Mouse (Mus musculus): ENCODE data around the gene Apom. TPM values are rescaled to one million over a fixed set of nuclear protein-coding genes. Genes with fewer than 3 reads are reported as not detected.

Gene Apom
- polyA plus RNA-seq, 1 experiment from 2014 or later: 34.0 TPM

DNA sequence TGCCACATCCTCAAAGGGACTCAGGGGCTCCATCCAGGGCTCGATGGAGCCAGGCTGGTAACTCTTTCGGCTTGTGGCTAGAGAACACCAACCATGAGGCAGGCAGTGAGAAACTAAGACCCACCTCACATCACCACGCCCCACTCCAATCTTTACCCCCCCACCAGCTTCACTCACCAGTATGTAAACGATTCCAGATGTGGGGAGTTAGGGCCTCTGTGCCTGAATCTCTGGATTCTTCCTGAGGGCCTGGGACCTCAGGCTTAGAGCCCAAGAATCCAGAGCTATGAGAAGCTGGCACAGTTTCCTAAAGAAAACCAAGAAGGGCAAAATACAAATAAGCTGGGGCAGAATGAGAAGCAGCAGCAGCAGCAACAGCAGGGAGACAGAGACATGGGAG, 22.1 kb upstream of the Apom start:
- Histone ChIP-seq H3K27ac (ENCODE audit: low read length) (no peak overlapping the region), H3K4me2 (ENCODE audit: low read depth, low read length) (no peak overlapping the region), H3K4me3 (replicated peaks; ENCODE audit: low read length) (no peak overlapping the region), H3K36me3 (ENCODE audit: control insufficient read depth, insufficient read depth, low read length) (peaks cover 68% of the 10 kb centered on the region), H3K27me3 (ENCODE audit: control insufficient read depth, insufficient read depth, low read length) (no peaks in the 10 kb centered on the region), H3K9ac (ENCODE audit: low read length) (no peak overlapping the region), H3K4me1 (ENCODE audit: control insufficient read depth, insufficient read depth, low read length) (no peaks in the 10 kb centered on the region), H3K9me3 (replicated peaks; ENCODE audit: control insufficient read depth, low read length) (no peaks in the 10 kb centered on the region)
- WGBS: 81% methylated on average over 4 of the region's 4 CpGs
- no peak for ATAC-seq (ENCODE audit: insufficient read depth, low FRiP score)

DNA sequence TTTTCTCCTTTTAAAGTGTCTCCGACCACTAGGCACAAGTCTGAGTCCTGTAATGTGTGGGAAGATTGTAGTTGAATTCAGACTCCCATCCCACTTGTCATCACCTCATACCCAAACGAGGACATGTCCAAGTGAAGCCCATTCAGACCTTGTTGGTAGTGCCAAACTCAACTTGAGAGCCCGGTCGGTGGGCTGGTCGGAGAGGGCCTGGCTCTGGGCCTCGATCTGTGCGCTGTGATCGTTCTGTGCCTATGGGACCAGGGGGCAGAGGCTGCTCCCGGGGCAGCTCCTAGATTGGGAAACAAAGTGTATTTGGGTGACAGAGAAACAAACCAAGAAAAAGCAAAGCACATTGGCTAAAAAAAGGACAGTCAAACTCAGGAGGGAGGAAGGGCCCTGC, 21.2 kb upstream of the Apom start:
- Histone ChIP-seq H3K36me3 (ENCODE audit: control insufficient read depth, insufficient read depth, low read length) (peaks cover 60% of the 10 kb centered on the region), H3K4me1 (ENCODE audit: control insufficient read depth, insufficient read depth, low read length) (no peaks in the 10 kb centered on the region), H3K9ac (ENCODE audit: low read length) (no peak overlapping the region), H3K27ac (ENCODE audit: low read length) (no peak overlapping the region), H3K27me3 (ENCODE audit: control insufficient read depth, insufficient read depth, low read length) (no peaks in the 10 kb centered on the region), H3K4me3 (replicated peaks; ENCODE audit: low read length) (no peak overlapping the region), H3K4me2 (ENCODE audit: low read depth, low read length) (no peak overlapping the region), H3K9me3 (replicated peaks; ENCODE audit: control insufficient read depth, low read length) (no peaks in the 10 kb centered on the region)
- 89% methylated on average over 9 of the region's 9 CpGs for WGBS
- no peak for ATAC-seq (ENCODE audit: insufficient read depth, low FRiP score)

DNA sequence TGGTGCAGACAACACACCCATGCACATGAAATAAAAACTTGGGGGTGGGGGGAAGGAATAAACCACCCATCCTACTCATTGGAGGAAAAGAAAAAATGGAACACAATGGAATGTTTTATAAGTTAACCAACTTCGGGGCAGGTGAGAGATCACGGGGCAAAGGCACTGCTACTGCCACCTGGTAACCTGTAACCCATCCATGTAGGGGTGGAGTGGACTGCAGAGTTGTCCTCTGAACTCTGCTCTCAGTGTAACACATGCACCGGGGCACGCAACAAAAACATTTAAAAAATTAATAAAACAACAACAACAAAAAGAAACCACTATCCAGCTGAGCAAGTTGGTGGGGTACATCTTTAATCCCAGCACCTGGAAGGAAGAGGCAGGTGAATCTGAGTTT, 20.3 kb upstream of the Apom start:
- no peaks in the 10 kb centered on the region for H3K27me3 ChIP-seq (ENCODE audit: control insufficient read depth, insufficient read depth, low read length)
- ATAC-seq (ENCODE audit: insufficient read depth, low FRiP score): no peak
- no peaks in the 10 kb centered on the region for H3K9me3 ChIP-seq (replicated peaks; ENCODE audit: control insufficient read depth, low read length)
- WGBS: 89% methylated on average over 4 of the region's 4 CpGs
- H3K9ac ChIP-seq (ENCODE audit: low read length): no peak overlapping the region
- peaks cover 51% of the 10 kb centered on the region for H3K36me3 ChIP-seq (ENCODE audit: control insufficient read depth, insufficient read depth, low read length)
- H3K4me3 ChIP-seq (replicated peaks; ENCODE audit: low read length): no peak overlapping the region
- no peaks in the 10 kb centered on the region for H3K4me1 ChIP-seq (ENCODE audit: control insufficient read depth, insufficient read depth, low read length)
- no peak overlapping the region for H3K4me2 ChIP-seq (ENCODE audit: low read depth, low read length)
- H3K27ac ChIP-seq (ENCODE audit: low read length): no peak overlapping the region

DNA sequence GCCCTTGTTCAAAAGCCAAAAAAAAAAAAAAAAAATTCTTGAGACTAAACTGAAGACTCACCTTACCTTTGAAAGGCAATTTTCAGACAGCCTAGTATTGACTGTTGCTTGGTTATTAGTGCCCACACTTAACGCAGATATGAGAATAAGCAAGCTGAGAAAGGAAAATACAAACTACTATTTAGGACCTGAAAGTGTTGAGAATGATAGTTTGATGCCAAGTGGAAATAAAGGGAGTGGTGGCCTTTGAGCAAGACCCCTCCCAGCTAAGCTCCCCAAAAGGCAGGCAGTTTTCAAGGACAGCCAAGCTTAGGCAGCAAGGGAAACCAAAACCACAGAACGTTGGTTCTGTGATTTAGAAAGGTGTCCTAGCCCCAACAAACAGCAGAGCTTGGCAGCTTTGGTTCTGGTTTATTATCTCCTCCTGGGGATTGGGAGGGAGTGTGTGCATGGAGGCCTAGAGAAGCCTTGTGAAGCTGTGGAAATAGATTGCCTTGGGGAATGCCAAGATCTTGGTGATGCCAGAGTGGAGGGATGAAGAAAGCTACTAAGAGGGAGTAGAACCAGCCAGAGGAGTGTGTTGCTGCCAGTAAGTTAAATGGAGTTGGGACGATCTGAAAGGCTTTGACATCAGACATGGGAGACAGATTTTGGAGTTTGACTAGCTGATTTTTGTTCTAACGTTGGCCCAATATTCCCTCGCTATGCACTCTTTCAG, 16.2 kb upstream of the Apom start:
- Histone ChIP-seq H3K27me3 (ENCODE audit: control insufficient read depth, insufficient read depth, low read length) (no peaks in the 10 kb centered on the region), H3K4me1 (ENCODE audit: control insufficient read depth, insufficient read depth, low read length) (no peaks in the 10 kb centered on the region), H3K36me3 (ENCODE audit: control insufficient read depth, insufficient read depth, low read length) (peaks cover 42% of the 10 kb centered on the region), H3K4me3 (replicated peaks; ENCODE audit: low read length) (no peak overlapping the region), H3K4me2 (ENCODE audit: low read depth, low read length) (no peak overlapping the region), H3K9ac (ENCODE audit: low read length) (no peak overlapping the region), H3K9me3 (replicated peaks; ENCODE audit: control insufficient read depth, low read length) (no peaks in the 10 kb centered on the region), H3K27ac (ENCODE audit: low read length) (no peak overlapping the region; the same call in 1 of the 2 replicates)
- no peak for ATAC-seq (ENCODE audit: insufficient read depth, low FRiP score)
- 64% methylated on average over 5 of the region's 5 CpGs for WGBS

DNA sequence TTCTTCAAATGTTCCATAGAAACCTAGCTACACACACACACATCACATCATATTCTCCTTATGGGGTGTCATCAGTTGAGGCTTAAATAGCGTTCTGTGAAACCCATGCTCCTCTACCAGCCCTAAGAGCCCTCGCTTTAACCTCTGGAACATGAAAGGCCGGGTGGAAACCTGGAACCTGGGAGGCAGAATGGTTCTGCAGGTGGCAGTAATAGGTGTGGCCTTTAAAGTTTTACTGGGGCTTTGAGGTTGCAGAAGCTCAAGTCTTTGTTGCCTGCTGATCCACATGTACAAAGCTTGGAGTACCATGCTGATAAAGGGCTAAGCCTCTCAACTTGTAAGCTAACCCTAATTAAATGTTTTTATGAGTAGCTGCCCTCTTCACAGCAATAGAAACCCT, 15.5 kb upstream of the Apom start:
- WGBS: 54% methylated on average over 3 of the region's 3 CpGs
- Histone ChIP-seq H3K4me3 (replicated peaks; ENCODE audit: low read length) (no peak overlapping the region), H3K4me2 (ENCODE audit: low read depth, low read length) (no peak overlapping the region), H3K9ac (ENCODE audit: low read length) (no peak overlapping the region), H3K36me3 (ENCODE audit: control insufficient read depth, insufficient read depth, low read length) (peaks cover 43% of the 10 kb centered on the region), H3K27ac (ENCODE audit: low read length) (peak overlapping the region; percentile 38; the same call in 1 of the 2 replicates), H3K4me1 (ENCODE audit: control insufficient read depth, insufficient read depth, low read length) (no peaks in the 10 kb centered on the region), H3K27me3 (ENCODE audit: control insufficient read depth, insufficient read depth, low read length) (no peaks in the 10 kb centered on the region), H3K9me3 (replicated peaks; ENCODE audit: control insufficient read depth, low read length) (no peaks in the 10 kb centered on the region)
- ATAC-seq (ENCODE audit: insufficient read depth, low FRiP score): no peak

DNA sequence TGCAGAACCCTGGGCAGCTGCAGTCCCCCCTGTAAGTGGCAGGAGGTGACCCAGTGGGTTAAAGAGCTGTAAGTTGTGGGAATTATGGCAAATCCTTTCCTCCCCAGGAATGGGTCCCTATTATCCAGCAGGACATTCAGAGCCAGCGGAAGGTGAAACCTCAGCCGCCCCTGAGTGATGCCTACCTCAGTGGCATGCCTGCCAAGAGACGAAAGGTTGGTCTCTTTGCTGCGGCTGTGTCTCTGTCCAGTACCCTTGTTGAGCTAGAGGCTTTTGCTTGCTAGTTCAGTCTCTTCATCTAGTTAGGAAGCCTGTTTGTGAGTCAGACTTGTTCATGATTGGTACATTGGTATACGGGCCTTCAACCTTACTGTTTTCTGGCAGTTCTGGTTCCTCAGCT, 14.3 kb upstream of the Apom start:
- ATAC-seq (ENCODE audit: insufficient read depth, low FRiP score): no peak
- Histone ChIP-seq H3K4me2 (ENCODE audit: low read depth, low read length) (no peak overlapping the region), H3K27ac (ENCODE audit: low read length) (no peak overlapping the region), H3K4me3 (replicated peaks; ENCODE audit: low read length) (no peak overlapping the region), H3K9me3 (replicated peaks; ENCODE audit: control insufficient read depth, low read length) (no peaks in the 10 kb centered on the region), H3K36me3 (ENCODE audit: control insufficient read depth, insufficient read depth, low read length) (peaks cover 50% of the 10 kb centered on the region), H3K9ac (ENCODE audit: low read length) (no peak overlapping the region), H3K27me3 (ENCODE audit: control insufficient read depth, insufficient read depth, low read length) (no peaks in the 10 kb centered on the region), H3K4me1 (ENCODE audit: control insufficient read depth, insufficient read depth, low read length) (no peaks in the 10 kb centered on the region)
- WGBS: 89% methylated on average over 5 of the region's 5 CpGs

DNA sequence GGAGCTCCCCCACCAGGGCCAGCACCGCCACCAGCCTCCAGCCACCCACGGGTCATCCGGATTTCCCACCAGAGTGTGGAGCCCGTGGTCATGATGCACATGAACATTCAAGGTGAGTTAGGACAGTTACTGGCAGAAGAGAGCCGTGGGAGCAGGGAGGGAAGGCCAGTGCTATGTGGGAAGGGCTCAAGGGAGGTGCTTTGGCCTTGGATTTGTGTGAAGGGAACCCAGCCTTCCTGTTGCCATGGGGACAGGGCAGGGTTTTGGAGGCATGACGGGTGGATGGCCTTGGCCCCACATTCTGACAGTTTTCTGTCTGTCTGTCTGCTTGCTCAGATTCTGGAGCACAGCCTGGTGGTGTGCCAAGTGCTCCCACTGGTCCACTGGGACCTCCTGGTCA, 10.1 kb upstream of the Apom start:
- H3K4me3 ChIP-seq (replicated peaks; ENCODE audit: low read length): no peak overlapping the region
- no peak overlapping the region for H3K9ac ChIP-seq (ENCODE audit: low read length)
- no peak for ATAC-seq (ENCODE audit: insufficient read depth, low FRiP score)
- H3K27ac ChIP-seq (ENCODE audit: low read length): no peak overlapping the region
- no peak overlapping the region for H3K4me2 ChIP-seq (ENCODE audit: low read depth, low read length)
- no peaks in the 10 kb centered on the region for H3K9me3 ChIP-seq (replicated peaks; ENCODE audit: control insufficient read depth, low read length)
- no peaks in the 10 kb centered on the region for H3K27me3 ChIP-seq (ENCODE audit: control insufficient read depth, insufficient read depth, low read length)
- peaks cover 32% of the 10 kb centered on the region for H3K36me3 ChIP-seq (ENCODE audit: control insufficient read depth, insufficient read depth, low read length)
- 89% methylated on average over 6 of the region's 6 CpGs for WGBS
- peaks cover 5% of the 10 kb centered on the region for H3K4me1 ChIP-seq (ENCODE audit: control insufficient read depth, insufficient read depth, low read length)

DNA sequence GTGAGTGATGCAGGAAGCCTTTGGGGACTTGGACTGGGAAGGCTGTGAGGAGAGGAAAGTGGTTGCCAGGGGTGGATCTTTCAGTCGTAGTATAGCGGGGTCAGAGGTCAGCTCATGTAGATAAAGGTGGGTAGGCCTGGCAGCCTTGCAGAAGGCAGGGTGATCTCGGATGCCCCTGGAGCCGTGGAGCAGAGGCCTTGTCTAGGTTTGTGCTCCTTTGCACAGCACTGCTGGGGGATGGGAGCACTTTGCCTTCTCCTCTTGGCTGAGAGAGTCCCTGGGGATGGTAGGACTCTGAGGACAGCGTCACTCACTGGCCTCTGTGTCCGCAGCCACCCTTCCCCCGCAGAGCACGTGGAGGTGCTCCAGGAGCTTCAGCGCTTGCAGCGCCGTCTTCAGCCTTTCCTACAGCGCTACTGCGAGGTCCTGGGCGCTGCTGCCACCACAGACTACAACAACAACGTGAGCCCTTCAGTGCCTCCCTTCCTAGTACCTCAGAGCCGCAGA, 8.7 kb upstream of the Apom start:
- ATAC-seq (ENCODE audit: insufficient read depth, low FRiP score): no peak
- Histone ChIP-seq H3K27ac (ENCODE audit: low read length) (no peak overlapping the region), H3K4me3 (replicated peaks; ENCODE audit: low read length) (no peak overlapping the region), H3K4me1 (ENCODE audit: control insufficient read depth, insufficient read depth, low read length) (peaks cover 14% of the 10 kb centered on the region), H3K9me3 (replicated peaks; ENCODE audit: control insufficient read depth, low read length) (no peaks in the 10 kb centered on the region), H3K36me3 (ENCODE audit: control insufficient read depth, insufficient read depth, low read length) (peaks cover 26% of the 10 kb centered on the region), H3K9ac (ENCODE audit: low read length) (no peak overlapping the region), H3K27me3 (ENCODE audit: control insufficient read depth, insufficient read depth, low read length) (no peaks in the 10 kb centered on the region), H3K4me2 (ENCODE audit: low read depth, low read length) (no peak overlapping the region)
- 73% methylated on average over 16 of the region's 16 CpGs for WGBS

DNA sequence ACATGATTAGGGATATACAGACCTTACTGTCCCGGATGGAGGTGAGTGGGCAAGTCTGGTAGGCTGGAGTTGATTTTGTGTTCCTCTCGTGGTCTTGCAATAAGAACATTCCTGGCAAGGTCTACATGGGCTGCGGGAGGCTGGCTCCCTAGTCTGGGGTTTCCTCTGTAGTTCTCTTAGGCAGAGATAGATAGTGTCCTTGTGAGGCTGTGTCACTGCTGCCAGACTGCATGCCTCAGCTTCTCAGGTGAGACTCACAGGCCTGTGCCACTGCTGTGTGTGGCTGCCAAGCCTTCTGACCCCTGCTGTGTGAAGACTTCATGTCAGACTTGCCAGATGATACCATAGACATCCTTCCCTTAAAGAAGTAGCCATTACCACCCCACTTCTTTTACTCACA, 7.4 kb upstream of the Apom start:
- Histone ChIP-seq H3K9ac (ENCODE audit: low read length) (no peak overlapping the region), H3K27ac (ENCODE audit: low read length) (no peak overlapping the region), H3K4me3 (replicated peaks; ENCODE audit: low read length) (no peak overlapping the region), H3K36me3 (ENCODE audit: control insufficient read depth, insufficient read depth, low read length) (peaks cover 26% of the 10 kb centered on the region), H3K4me1 (ENCODE audit: control insufficient read depth, insufficient read depth, low read length) (peaks cover 14% of the 10 kb centered on the region), H3K27me3 (ENCODE audit: control insufficient read depth, insufficient read depth, low read length) (no peaks in the 10 kb centered on the region), H3K9me3 (replicated peaks; ENCODE audit: control insufficient read depth, low read length) (no peaks in the 10 kb centered on the region), H3K4me2 (ENCODE audit: low read depth, low read length) (no peak overlapping the region)
- 99% methylated on average over 3 of the region's 3 CpGs for WGBS
- no peak for ATAC-seq (ENCODE audit: insufficient read depth, low FRiP score)
